Mouse (Mus musculus): ENCODE results near the gene Llgl2. TPM values are rescaled to one million over a fixed set of nuclear protein-coding genes. Genes with fewer than 3 reads are reported as not detected.
"Not testable (repeated sequence)": the region's sequence is repeated elsewhere in the genome, so short reads cannot be mapped to it uniquely, and the experiment has no call there.

Llgl2 gene
- polyA plus RNA-seq, 1 experiment from 2014 or later, result 2.5 TPM

GRCm38 (mm10) chr11:115854674-115855073 lies 30.8 kb downstream of the Llgl2 start:
- 79% methylated on average over 6 of the region's 6 CpGs for WGBS
- Histone ChIP-seq H3K27me3 (ENCODE audit: control insufficient read depth, insufficient read depth, low read length) (peaks cover 22% of the 10 kb centered on the region), H3K27ac (ENCODE audit: low read depth, low read length) (no peak overlapping the region), H3K36me3 (ENCODE audit: control insufficient read depth, insufficient read depth, low read length) (no peaks in the 10 kb centered on the region; the same call in 1 of the 2 replicates), H3K9me3 (ENCODE audit: control insufficient read depth, low read length) (no peaks in the 10 kb centered on the region), H3K9ac (ENCODE audit: low read length) (no peak overlapping the region), H3K4me1 (ENCODE audit: control insufficient read depth, insufficient read depth, low read length) (0 out of 2 replicates have a peak, but pooled peaks cover 4% of the 10 kb centered on the region), H3K4me3 (ENCODE audit: low read depth, low read length) (no peak overlapping the region), H3K4me2 (no peak overlapping the region)
- DNase-seq (ENCODE audit: low spot score, missing footprints) (no peak), ATAC-seq (ENCODE audit: low FRiP score) (no peak)

- H3K4me3 ChIP-seq (ENCODE audit: low read depth, low read length); H3K4me2 ChIP-seq; H3K27ac ChIP-seq (ENCODE audit: low read depth, low read length); H3K9ac ChIP-seq (ENCODE audit: low read length); ATAC-seq (ENCODE audit: low FRiP score); DNase-seq (ENCODE audit: low spot score, missing footprints); H3K9me3 ChIP-seq (ENCODE audit: control insufficient read depth, low read length); H3K36me3 ChIP-seq (ENCODE audit: control insufficient read depth, insufficient read depth, low read length); H3K4me1 ChIP-seq (ENCODE audit: control insufficient read depth, insufficient read depth, low read length): not testable (repeated sequence)
- peaks cover 36% of the 10 kb centered on the region for H3K27me3 ChIP-seq (ENCODE audit: control insufficient read depth, insufficient read depth, low read length)
- 87% methylated on average over 4 of the region's 4 CpGs for WGBS
Observed at GRCm38 (mm10) chr11:115857146-115857545, 33.3 kb downstream of the Llgl2 start.

- Histone ChIP-seq H3K36me3 (ENCODE audit: control insufficient read depth, insufficient read depth, low read length) (no peaks in the 10 kb centered on the region; the same call in 1 of the 2 replicates), H3K9me3 (ENCODE audit: control insufficient read depth, low read length) (no peaks in the 10 kb centered on the region), H3K27ac (ENCODE audit: low read depth, low read length) (no peak overlapping the region), H3K9ac (ENCODE audit: low read length) (no peak overlapping the region; the same call in none of the 2 replicates), H3K4me2 (no peak overlapping the region), H3K27me3 (ENCODE audit: control insufficient read depth, insufficient read depth, low read length) (peaks cover 36% of the 10 kb centered on the region), H3K4me1 (ENCODE audit: control insufficient read depth, insufficient read depth, low read length) (0 out of 2 replicates have a peak, but pooled peaks cover 4% of the 10 kb centered on the region), H3K4me3 (ENCODE audit: low read depth, low read length) (no peak overlapping the region)
- no peak for DNase-seq (ENCODE audit: low spot score, missing footprints)
- 49% methylated on average over 13 of the region's 13 CpGs for WGBS
- no peak for ATAC-seq (ENCODE audit: low FRiP score)
Observed at GRCm38 (mm10) chr11:115857936-115858335, 34.1 kb downstream of the Llgl2 start.

GRCm38 (mm10) chr11:115858354-115858753 lies 34.5 kb downstream of the Llgl2 start, which contains the start of gene Myo15b:
Gene Myo15b, plus strand, starts transcription at chr11:115858406.
- ATAC-seq (ENCODE audit: low FRiP score), result no peak
- no peak within 1 kb of the TSS for H3K27ac ChIP-seq (ENCODE audit: low read depth, low read length)

GRCm38 (mm10) chr11:115859143-115859945 lies 35.5 kb downstream of the Llgl2 start:
- Histone ChIP-seq H3K27me3 (ENCODE audit: control insufficient read depth, insufficient read depth, low read length) (peaks cover 36% of the 10 kb centered on the region), H3K9me3 (ENCODE audit: control insufficient read depth, low read length) (no peaks in the 10 kb centered on the region), H3K4me1 (ENCODE audit: control insufficient read depth, insufficient read depth, low read length) (0 out of 2 replicates have a peak, but pooled peaks cover 4% of the 10 kb centered on the region), H3K4me3 (ENCODE audit: low read depth, low read length) (peak overlapping the region; percentile 22), H3K4me2 (peak overlapping the region; percentile 44), H3K36me3 (ENCODE audit: control insufficient read depth, insufficient read depth, low read length) (no peaks in the 10 kb centered on the region; the same call in 1 of the 2 replicates), H3K9ac (ENCODE audit: low read length) (no peak overlapping the region), H3K27ac (ENCODE audit: low read depth, low read length) (no peak overlapping the region)
- ATAC-seq (ENCODE audit: low FRiP score), result peak; percentile 92
- peak; percentile 100 for DNase-seq (ENCODE audit: low spot score, missing footprints)
- 2% methylated on average over 74 of the region's 75 CpGs for WGBS

More at GRCm38 (mm10) chr11:115858354-115858753, 34.5 kb downstream of the Llgl2 start, which contains the start of gene Myo15b:
- DNase-seq (ENCODE audit: low spot score, missing footprints), result peak; percentile 94
- peak within 1 kb of the TSS; percentile 44 for H3K4me2 ChIP-seq
- H3K9me3 ChIP-seq (ENCODE audit: control insufficient read depth, low read length), result no peaks in the 10 kb centered on the region
- 10% methylated on average over 27 of the region's 27 CpGs for WGBS
- H3K36me3 ChIP-seq (ENCODE audit: control insufficient read depth, insufficient read depth, low read length), result no peaks in the 10 kb centered on the region; the same call in 1 of the 2 replicates
- 0 out of 2 replicates have a peak, but pooled peaks cover 4% of the 10 kb centered on the region for H3K4me1 ChIP-seq (ENCODE audit: control insufficient read depth, insufficient read depth, low read length)
- peaks cover 36% of the 10 kb centered on the region for H3K27me3 ChIP-seq (ENCODE audit: control insufficient read depth, insufficient read depth, low read length)
- H3K4me3 ChIP-seq (ENCODE audit: low read depth, low read length), result peak within 1 kb of the TSS; percentile 22
- H3K9ac ChIP-seq (ENCODE audit: low read length), result peak within 1 kb of the TSS; percentile 40

- no peak for DNase-seq (ENCODE audit: low spot score, missing footprints)
- H3K4me2 ChIP-seq, result no peak overlapping the region
- H3K4me1 ChIP-seq (ENCODE audit: control insufficient read depth, insufficient read depth, low read length), result 0 out of 2 replicates have a peak, but pooled peaks cover 4% of the 10 kb centered on the region
- ATAC-seq (ENCODE audit: low FRiP score), result no peak
- no peak overlapping the region for H3K27ac ChIP-seq (ENCODE audit: low read depth, low read length)
- H3K9me3 ChIP-seq (ENCODE audit: control insufficient read depth, low read length), result no peaks in the 10 kb centered on the region
- peaks cover 21% of the 10 kb centered on the region for H3K27me3 ChIP-seq (ENCODE audit: control insufficient read depth, insufficient read depth, low read length)
- 87% methylated on average over 8 of the region's 8 CpGs for WGBS
- H3K9ac ChIP-seq (ENCODE audit: low read length), result no peak overlapping the region
- no peak overlapping the region for H3K4me3 ChIP-seq (ENCODE audit: low read depth, low read length)
- no peaks in the 10 kb centered on the region for H3K36me3 ChIP-seq (ENCODE audit: control insufficient read depth, insufficient read depth, low read length)
Observed at GRCm38 (mm10) chr11:115863895-115864294, 40.0 kb downstream of the Llgl2 start.

- H3K27ac ChIP-seq (ENCODE audit: low read depth, low read length), result no peak overlapping the region
- WGBS, result 87% methylated on average over 8 of the region's 8 CpGs
- no peaks in the 10 kb centered on the region for H3K36me3 ChIP-seq (ENCODE audit: control insufficient read depth, insufficient read depth, low read length)
- no peak overlapping the region for H3K4me2 ChIP-seq
- no peak overlapping the region for H3K9ac ChIP-seq (ENCODE audit: low read length)
- DNase-seq (ENCODE audit: low spot score, missing footprints) (no peak), ATAC-seq (ENCODE audit: low FRiP score) (no peak)
- no peak overlapping the region for H3K4me3 ChIP-seq (ENCODE audit: low read depth, low read length)
- no peaks in the 10 kb centered on the region for H3K9me3 ChIP-seq (ENCODE audit: control insufficient read depth, low read length)
- no peaks in the 10 kb centered on the region for H3K4me1 ChIP-seq (ENCODE audit: control insufficient read depth, insufficient read depth, low read length)
- H3K27me3 ChIP-seq (ENCODE audit: control insufficient read depth, insufficient read depth, low read length), result no peaks in the 10 kb centered on the region
Observed at GRCm38 (mm10) chr11:115869393-115869792, 45.5 kb downstream of the Llgl2 start.

GRCm38 (mm10) chr11:115872437-115872836 lies 48.6 kb downstream of the Llgl2 start:
- H3K4me1 ChIP-seq (ENCODE audit: control insufficient read depth, insufficient read depth, low read length), result no peaks in the 10 kb centered on the region
- DNase-seq (ENCODE audit: low spot score, missing footprints) (no peak), ATAC-seq (ENCODE audit: low FRiP score) (no peak)
- no peaks in the 10 kb centered on the region for H3K27me3 ChIP-seq (ENCODE audit: control insufficient read depth, insufficient read depth, low read length)
- WGBS, result 78% methylated on average over 4 of the region's 4 CpGs
- no peak overlapping the region for H3K4me2 ChIP-seq
- no peaks in the 10 kb centered on the region for H3K9me3 ChIP-seq (ENCODE audit: control insufficient read depth, low read length)
- no peaks in the 10 kb centered on the region for H3K36me3 ChIP-seq (ENCODE audit: control insufficient read depth, insufficient read depth, low read length)
- H3K27ac ChIP-seq (ENCODE audit: low read depth, low read length), result no peak overlapping the region
- no peak overlapping the region for H3K9ac ChIP-seq (ENCODE audit: low read length)
- no peak overlapping the region for H3K4me3 ChIP-seq (ENCODE audit: low read depth, low read length)

GRCm38 (mm10) chr11:115875935-115876334 lies 52.1 kb downstream of the Llgl2 start:
- no peaks in the 10 kb centered on the region for H3K4me1 ChIP-seq (ENCODE audit: control insufficient read depth, insufficient read depth, low read length)
- no peak overlapping the region for H3K27ac ChIP-seq (ENCODE audit: low read depth, low read length)
- no peaks in the 10 kb centered on the region for H3K27me3 ChIP-seq (ENCODE audit: control insufficient read depth, insufficient read depth, low read length)
- no peak overlapping the region for H3K4me2 ChIP-seq
- no peak overlapping the region for H3K4me3 ChIP-seq (ENCODE audit: low read depth, low read length)
- no peak for DNase-seq (ENCODE audit: low spot score, missing footprints)
- no peaks in the 10 kb centered on the region for H3K36me3 ChIP-seq (ENCODE audit: control insufficient read depth, insufficient read depth, low read length)
- WGBS, result 96% methylated on average over 3 of the region's 3 CpGs
- H3K9me3 ChIP-seq (ENCODE audit: control insufficient read depth, low read length), result no peaks in the 10 kb centered on the region
- ATAC-seq (ENCODE audit: low FRiP score), result no peak
- H3K9ac ChIP-seq (ENCODE audit: low read length), result no peak overlapping the region

Data from midbrain, embryonic 11.5 days (tissue).